Mouse (Mus musculus) hindbrain, postnatal 0 days (tissue): ENCODE measurements around the gene Cd6. TPM values are rescaled to one million over a fixed set of nuclear protein-coding genes. Genes with fewer than 3 reads are reported as not detected.

Experiments
- ATAC-seq: fragments of 200-750 bp; cut with Nextera tagmentation; 2 replicates; pipeline ENCODE4 v1.8.0; 2017; ENCODE audit warnings: mild to moderate bottlenecking, moderate TSS enrichment, moderate library complexity
- DNase-seq: peaks from one replicate; pipeline ENCODE4 v3.0.0-alpha.2; 2015; ENCODE audit warnings: low spot score
- H3K27ac ChIP-seq: fragments of 300-500 bp; sonication (generic); 2 replicates; pipeline ENCODE4 v1.5.1; 2014; ENCODE audit warnings: mild to moderate bottlenecking
- H3K27me3 ChIP-seq: fragments of 300-500 bp; sonication (generic); 2 replicates; pipeline ENCODE4 v1.6.1; 2014; ENCODE audit warnings: low read length, mixed read lengths; ENCODE audit not compliant: insufficient read depth
- H3K36me3 ChIP-seq: fragments of 300-500 bp; sonication (generic); 2 replicates; pipeline ENCODE4 v1.6.1; 2014; ENCODE audit warnings: low read length, mixed read lengths; ENCODE audit not compliant: insufficient read depth
- H3K4me1 ChIP-seq: fragments of 300-500 bp; sonication (generic); 2 replicates; pipeline ENCODE4 v1.6.1; 2014; ENCODE audit warnings: antibody characterized with exemption, low read length, mixed read lengths; ENCODE audit not compliant: insufficient read depth
- H3K4me2 ChIP-seq: fragments of 300-500 bp; sonication (generic); 2 replicates; pipeline ENCODE4 v1.6.1; 2014; ENCODE audit warnings: low read depth, mild to moderate bottlenecking, low read length, moderate library complexity, mixed read lengths
- H3K4me3 ChIP-seq: fragments of 300-500 bp; sonication (generic); 2 replicates; pipeline ENCODE4 v1.5.1; 2014; ENCODE audit warnings: low read length
- H3K9ac ChIP-seq: fragments of 300-500 bp; sonication (generic); replicated peaks from 2 replicates; pipeline ENCODE4 v1.6.1; 2014; ENCODE audit warnings: mild to moderate bottlenecking, low read length, moderate library complexity, mixed read lengths
- H3K9me3 ChIP-seq: fragments of 300-500 bp; sonication (generic); 2 replicates; pipeline ENCODE4 v1.6.1; 2016; ENCODE audit warnings: low read length, mixed read lengths
- CTCF ChIP-seq: IDR thresholded peaks from 2 replicates; pipeline ENCODE4 v1.5.1; 2016; ENCODE audit warnings: antibody characterized with exemption, control low read depth, low read depth
- WGBS: fragments of 180-500 bp; shearing (Covaris S2); extraction: QIAGEN DNeasy Blood & Tissue Kit; methylation state at CpG from one replicate; pipeline ENCODE4 v1.1.7; 2014; 5-methylcytosine and 5-hydroxymethylcytosine counted together
- polyA plus RNA-seq: library from polyadenylated mRNA; unstranded; fragments of >200 nt; fragmentation: Nextera tagmentation; extraction: Ambion mirVana; gene quantifications from 2 replicates; pipeline ENCODE4 v1.2.1, GENCODE M21; 2015
- total RNA-seq: library from RNA; depleted of rRNA; stranded (reverse); fragments of >200 nt; gene quantifications from 2 replicates; pipeline ENCODE4 v1.2.3, GENCODE M21; 2014

Gene Cd6
- total and polyA plus RNA-seq, 2 experiments from 2014 or later, result not detected

DNA sequence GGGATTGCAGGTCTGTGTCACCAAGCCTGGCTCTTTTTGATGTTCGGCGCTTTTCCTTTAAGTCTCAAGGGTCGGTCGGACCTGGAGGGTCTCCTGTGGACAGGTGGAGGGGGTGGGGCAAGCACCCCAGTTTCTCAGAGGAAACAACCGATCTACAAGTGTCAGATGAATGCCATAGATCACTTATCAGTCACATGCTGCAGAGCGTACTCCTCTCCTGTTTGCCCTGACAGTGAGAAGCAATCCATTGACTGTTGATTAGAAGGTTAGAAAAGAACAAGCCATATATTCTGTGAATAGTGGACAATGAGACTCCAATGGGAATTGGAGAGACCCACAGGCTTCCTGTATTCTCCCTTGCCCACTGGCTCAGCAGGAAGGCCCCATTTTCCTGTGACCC is 79.7 kb downstream of the Cd6 start:
- Histone ChIP-seq H3K27ac (no peak overlapping the region), H3K36me3 (no peaks in the 10 kb centered on the region), H3K4me3 (no peak overlapping the region), H3K9me3 (no peaks in the 10 kb centered on the region), H3K27me3 (no peaks in the 10 kb centered on the region), H3K9ac (no peak overlapping the region), H3K4me2 (no peak overlapping the region), H3K4me1 (no peaks in the 10 kb centered on the region)
- 87% methylated on average over 6 of the region's 6 CpGs for WGBS
- DNase-seq (no peak), ATAC-seq (no peak)
- no peak for TF ChIP-seq CTCF

DNA sequence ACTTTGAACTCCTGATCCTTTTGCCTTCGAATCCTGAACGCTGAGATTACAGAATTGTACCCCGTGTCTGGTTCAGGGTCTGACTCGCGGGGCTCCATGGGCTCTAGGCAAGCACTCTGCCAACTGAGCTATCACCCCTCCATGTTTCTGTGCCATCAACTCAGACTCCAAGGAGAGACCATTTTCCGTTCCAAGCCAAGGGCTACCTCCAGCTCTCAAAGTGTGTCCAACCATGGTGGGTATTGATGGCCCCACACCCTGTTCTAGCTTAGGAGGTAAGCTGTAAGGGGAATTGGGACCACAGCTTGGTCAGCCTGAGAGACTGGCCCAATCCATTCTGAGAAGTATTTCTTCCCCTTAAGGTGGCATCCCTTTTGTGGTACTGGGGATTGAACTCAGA is 80.6 kb downstream of the Cd6 start:
- Histone ChIP-seq H3K27me3 (no peaks in the 10 kb centered on the region), H3K36me3 (no peaks in the 10 kb centered on the region), H3K4me3 (no peak overlapping the region), H3K9ac (no peak overlapping the region), H3K27ac (no peak overlapping the region), H3K4me2 (no peak overlapping the region), H3K4me1 (no peaks in the 10 kb centered on the region), H3K9me3 (no peaks in the 10 kb centered on the region)
- no peak for TF ChIP-seq CTCF
- DNase-seq, result no peak
- WGBS, result 88% methylated on average over 6 of the region's 6 CpGs
- no peak for ATAC-seq

DNA sequence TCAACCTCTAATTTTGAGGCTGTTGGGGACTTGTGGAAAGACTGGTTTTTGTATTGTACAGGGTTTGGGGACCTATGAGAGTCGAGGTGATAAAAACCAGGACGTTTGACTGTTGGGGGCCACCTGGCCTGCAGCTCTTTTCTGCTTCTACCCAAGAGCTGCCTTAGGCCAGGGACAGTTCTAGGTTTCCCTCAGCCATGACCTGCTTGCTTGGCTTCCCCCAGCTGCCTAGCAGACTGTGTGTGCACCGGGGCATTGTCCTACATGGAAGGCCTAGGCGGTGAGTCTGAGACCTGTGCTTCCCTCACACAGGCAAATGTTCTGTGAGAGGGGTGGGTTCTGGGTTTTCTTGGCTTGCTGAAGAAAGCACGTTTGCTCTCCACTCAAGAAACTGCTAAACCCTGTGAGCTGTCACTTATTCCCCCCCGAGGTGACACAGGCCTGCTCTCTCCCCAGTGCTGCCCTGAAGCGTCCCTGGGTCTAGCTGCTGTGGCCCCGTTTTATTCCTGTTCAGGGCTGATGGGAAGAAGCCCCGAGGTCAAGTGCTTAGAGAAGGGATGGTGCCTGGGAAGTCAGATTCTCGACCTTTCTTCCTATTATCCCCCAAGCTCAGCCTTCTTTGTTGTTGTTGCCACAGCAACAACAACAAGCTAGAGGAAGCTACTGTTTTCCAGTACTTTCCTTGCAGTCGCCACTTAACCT is 81.3 kb downstream of the Cd6 start:
- no peak for TF ChIP-seq CTCF
- Histone ChIP-seq H3K36me3 (no peaks in the 10 kb centered on the region), H3K9ac (no peak overlapping the region), H3K27ac (no peak overlapping the region), H3K4me2 (no peak overlapping the region), H3K9me3 (no peaks in the 10 kb centered on the region), H3K4me1 (no peaks in the 10 kb centered on the region), H3K27me3 (no peaks in the 10 kb centered on the region), H3K4me3 (no peak overlapping the region)
- ATAC-seq (peak; percentile 24; the same call in 1 of the 2 replicates), DNase-seq (no peak)
- 47% methylated on average over 11 of the region's 11 CpGs for WGBS

DNA sequence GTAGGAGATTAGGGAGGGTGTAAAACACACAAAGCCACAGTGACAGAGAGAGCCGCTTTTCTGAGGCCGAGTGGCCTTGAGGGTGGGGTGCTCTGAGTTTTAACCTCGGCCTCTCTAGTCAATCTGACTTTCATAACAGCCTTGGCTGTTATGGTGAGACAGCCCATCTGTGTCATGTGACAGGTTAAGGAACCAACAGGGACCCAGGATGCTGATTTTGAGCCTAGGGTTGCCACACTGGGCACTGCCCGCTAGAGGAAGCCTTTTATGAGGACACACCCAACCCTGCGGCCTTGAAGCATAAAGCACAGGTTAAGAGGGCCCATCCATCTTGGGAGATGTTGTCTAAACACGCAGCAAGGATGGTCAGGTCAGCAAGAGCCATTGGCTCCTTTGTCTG is 82.1 kb downstream of the Cd6 start:
- H3K4me3 ChIP-seq, result no peak overlapping the region
- no peak overlapping the region for H3K9ac ChIP-seq
- WGBS, result 87% methylated on average over 6 of the region's 6 CpGs
- no peak overlapping the region for H3K4me2 ChIP-seq
- H3K27me3 ChIP-seq, result no peaks in the 10 kb centered on the region
- no peaks in the 10 kb centered on the region for H3K36me3 ChIP-seq
- no peaks in the 10 kb centered on the region for H3K4me1 ChIP-seq
- no peaks in the 10 kb centered on the region for H3K9me3 ChIP-seq
- DNase-seq (no peak), ATAC-seq (no peak)
- H3K27ac ChIP-seq, result no peak overlapping the region
- TF ChIP-seq CTCF, result no peak

DNA sequence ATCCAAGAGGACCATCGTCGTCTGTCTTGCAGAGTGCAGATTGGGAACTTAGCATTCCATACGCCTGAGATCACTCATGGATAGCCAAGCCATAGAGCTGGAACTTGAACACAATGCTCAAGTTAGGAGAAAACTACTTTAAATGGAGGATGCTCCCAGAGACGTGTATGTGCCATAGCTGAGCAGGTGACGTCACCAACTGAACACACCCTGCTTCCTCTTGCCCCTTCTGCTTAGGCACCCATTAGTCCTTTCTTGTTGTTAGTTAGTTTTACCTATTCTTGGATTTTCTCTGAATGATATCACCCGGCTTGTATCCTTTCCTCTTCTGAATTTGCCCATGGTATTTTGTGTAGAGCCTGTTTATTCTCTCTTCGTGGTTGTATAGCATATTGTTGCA is 82.7 kb downstream of the Cd6 start:
- H3K4me1 ChIP-seq, result no peaks in the 10 kb centered on the region
- TF ChIP-seq CTCF, result no peak
- H3K9me3 ChIP-seq, result no peaks in the 10 kb centered on the region
- ATAC-seq (no peak), DNase-seq (no peak)
- H3K4me2 ChIP-seq, result no peak overlapping the region
- 87% methylated on average over 7 of the region's 7 CpGs for WGBS
- H3K36me3 ChIP-seq, result no peaks in the 10 kb centered on the region
- H3K4me3 ChIP-seq, result no peak overlapping the region
- no peak overlapping the region for H3K9ac ChIP-seq
- no peaks in the 10 kb centered on the region for H3K27me3 ChIP-seq
- H3K27ac ChIP-seq, result no peak overlapping the region

DNA sequence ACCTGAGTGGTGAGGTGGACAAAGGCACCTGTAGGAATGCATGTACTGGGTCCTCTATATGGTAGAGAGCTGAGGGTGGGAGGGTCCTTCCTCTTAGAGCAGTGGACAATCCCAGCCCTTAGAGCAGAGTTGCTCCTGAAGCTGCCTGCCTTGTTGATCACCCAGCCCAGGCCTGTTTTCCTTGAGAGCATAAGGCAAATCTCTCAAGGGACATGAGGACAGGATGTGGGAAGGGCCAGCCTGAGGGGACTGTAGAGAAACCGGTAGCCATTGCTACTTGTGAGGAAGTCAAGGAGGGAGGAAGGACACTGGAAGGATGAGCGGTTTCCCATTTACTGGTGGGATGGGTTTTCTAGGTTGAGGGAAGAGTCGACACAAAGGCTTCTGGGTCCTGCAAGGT is 87.3 kb downstream of the Cd6 start:
- TF ChIP-seq CTCF, result no peak
- Histone ChIP-seq H3K4me1 (no peaks in the 10 kb centered on the region), H3K27me3 (no peaks in the 10 kb centered on the region), H3K27ac (no peak overlapping the region), H3K9me3 (no peaks in the 10 kb centered on the region), H3K4me2 (no peak overlapping the region), H3K36me3 (no peaks in the 10 kb centered on the region), H3K9ac (no peak overlapping the region), H3K4me3 (no peak overlapping the region)
- WGBS, result 79% methylated on average over 3 of the region's 3 CpGs
- ATAC-seq (no peak), DNase-seq (no peak)

DNA sequence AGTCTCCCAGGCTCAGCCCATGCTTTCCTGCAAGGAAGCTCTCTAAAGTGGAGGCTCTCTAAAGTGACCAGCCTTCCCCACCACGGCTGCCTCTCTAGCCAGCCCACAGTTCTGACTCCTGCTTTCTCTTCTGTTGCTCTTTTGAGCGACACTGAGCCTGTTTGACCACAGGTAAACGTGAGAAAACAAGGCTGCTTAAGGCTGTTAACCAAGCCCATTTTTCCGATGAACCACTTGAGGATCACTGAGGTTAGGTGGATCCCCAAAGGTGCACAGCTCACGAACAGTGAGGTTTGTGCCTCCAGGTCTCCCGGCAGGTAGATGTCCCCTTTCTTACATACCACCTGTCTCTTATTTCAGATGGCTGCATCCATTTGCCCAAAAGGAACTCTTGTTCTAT is 87.7 kb downstream of the Cd6 start:
- ATAC-seq (no peak), DNase-seq (no peak)
- H3K4me1 ChIP-seq, result no peaks in the 10 kb centered on the region
- no peaks in the 10 kb centered on the region for H3K27me3 ChIP-seq
- no peaks in the 10 kb centered on the region for H3K9me3 ChIP-seq
- TF ChIP-seq CTCF, result no peak
- no peak overlapping the region for H3K9ac ChIP-seq
- no peak overlapping the region for H3K4me2 ChIP-seq
- no peaks in the 10 kb centered on the region for H3K36me3 ChIP-seq
- no peak overlapping the region for H3K4me3 ChIP-seq
- no peak overlapping the region for H3K27ac ChIP-seq
- WGBS, result 87% methylated on average over 6 of the region's 6 CpGs
